Comparison of ENCODE assay signal across 8 mouse cellular contexts in the genomic region with DNA sequence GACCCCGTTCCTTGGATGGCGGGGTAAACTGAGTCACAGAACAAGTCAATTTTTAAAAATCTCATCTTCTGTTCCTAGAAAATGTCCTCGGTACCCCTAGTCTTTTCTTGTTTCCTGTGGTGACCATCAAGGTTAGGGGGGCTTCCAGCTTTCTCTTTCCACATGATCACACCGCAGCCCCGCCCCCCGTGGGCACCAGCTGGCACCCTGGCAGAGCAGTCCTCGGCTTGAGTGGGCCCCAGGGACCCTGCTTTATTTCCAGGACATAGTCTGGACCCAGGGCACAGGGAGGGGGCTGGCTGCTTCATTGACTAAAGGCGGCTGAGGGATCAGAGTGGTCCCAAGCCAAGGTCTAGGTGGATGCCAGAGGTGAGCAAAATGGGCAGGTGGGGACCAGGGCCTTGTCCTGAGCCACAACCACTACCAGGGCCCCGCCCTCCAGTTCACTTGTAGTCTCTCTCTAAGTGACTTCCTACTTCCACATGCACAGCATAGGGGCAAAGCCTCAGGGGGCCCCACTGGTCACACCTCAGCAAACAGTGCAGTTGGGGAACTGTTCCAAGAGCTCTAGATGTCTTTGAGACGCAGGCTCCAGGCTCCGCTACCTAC. TPM values are rescaled to one million over a fixed set of nuclear protein-coding genes. Genes with fewer than 3 reads are reported as not detected.
DNase-seq lines count a peak whose midpoint lies in the region; ATAC-seq lines count a peak whose summit lies in the region.
"Had no signal": no experiment of that assay in that cellular context is flagged by ENCODE, and none has a peak within 500 bp of the region (broad histone marks: within the 10 kb centered on the region; RNA-seq: fewer than 3 reads in every experiment).

No protein-coding gene starts in this region.

- no peaks in the 10 kb centered on the region for H3K36me3 ChIP-seq in lung, embryonic 15.5 days
- no peaks in the 10 kb centered on the region for H3K36me3 ChIP-seq in forebrain, embryonic 10.5 days (replicated peaks)
- no peaks in the 10 kb centered on the region for H3K36me3 ChIP-seq in intestine, embryonic 16.5 days (ENCODE audit: control insufficient read depth, insufficient read depth, low read length)
- no peaks in the 10 kb centered on the region for H3K36me3 ChIP-seq in splenic B cell, adult 2 months (ENCODE audit: control insufficient read depth, insufficient read depth, low read length, poor library complexity, severe bottlenecking)

- 0 out of 2 replicates have a peak, but pooled peaks have one; percentile 9 for ATAC-seq in lung, embryonic 15.5 days (ENCODE audit: borderline replicate concordance, extremely low read depth, low FRiP score, low TSS enrichment)
- ATAC-seq in intestine, embryonic 16.5 days, result peak; percentile 21; the same call in 1 of the 2 replicates

- no peaks in the 10 kb centered on the region for H3K9me3 ChIP-seq in lung, embryonic 15.5 days
- no peaks in the 10 kb centered on the region for H3K9me3 ChIP-seq in forebrain, embryonic 10.5 days
- H3K9me3 ChIP-seq in intestine, embryonic 16.5 days (ENCODE audit: control insufficient read depth, low read length), result no peaks in the 10 kb centered on the region

- DNase-seq in lung, postnatal 14 days, result no peak
- DNase-seq in forebrain, embryonic 10.5 days (ENCODE audit: extremely low spot score, low spot score), result peak; percentile 15
- peak; percentile 70 for DNase-seq in splenic B cell, adult 2 months (ENCODE audit: low read depth, low spot score)
- no peak for DNase-seq in right cerebral cortex, postnatal 36 days (ENCODE audit: low spot score in 2 of 2)
- no peak for DNase-seq in ovary, postnatal 36 days (ENCODE audit: low spot score)

- no peak overlapping the region for H3K9ac ChIP-seq in lung, embryonic 15.5 days
- H3K9ac ChIP-seq in intestine, embryonic 16.5 days (ENCODE audit: low read depth, low read length), result no peak overlapping the region

- H3K27ac ChIP-seq in lung, embryonic 15.5 days, result no peak overlapping the region
- H3K27ac ChIP-seq in forebrain, embryonic 10.5 days, result no peak overlapping the region
- H3K27ac ChIP-seq in intestine, embryonic 16.5 days (ENCODE audit: low read length), result no peak overlapping the region

- 9% methylated on average over 11 of the region's 11 CpGs for WGBS in lung, embryonic 15.5 days
- 5% methylated on average over 11 of the region's 11 CpGs for WGBS in forebrain, embryonic 10.5 days
- WGBS in intestine, embryonic 16.5 days, result 12% methylated on average over 11 of the region's 11 CpGs

- H3K4me3 ChIP-seq in lung, embryonic 15.5 days, result peak overlapping the region; percentile 49
- H3K4me3 ChIP-seq in forebrain, embryonic 10.5 days, result peak overlapping the region; percentile 57
- no peak overlapping the region; the same call in 1 of the 2 replicates for H3K4me3 ChIP-seq in intestine, embryonic 16.5 days (ENCODE audit: low read length)
- H3K4me3 ChIP-seq: erythroblast, embryonic 14.5 days had no signal

- peak overlapping the region; percentile 96 for H3K4me2 ChIP-seq in lung, embryonic 15.5 days
- peak overlapping the region; percentile 99; the same call in 1 of the 2 replicates for H3K4me2 ChIP-seq in intestine, embryonic 16.5 days (ENCODE audit: low read depth, low read length)

- peaks cover 20% of the 10 kb centered on the region for H3K4me1 ChIP-seq in lung, embryonic 15.5 days
- H3K4me1 ChIP-seq in forebrain, embryonic 10.5 days, result peaks cover 39% of the 10 kb centered on the region
- H3K4me1 ChIP-seq in intestine, embryonic 16.5 days (ENCODE audit: control insufficient read depth, insufficient read depth, low read length), result peaks cover 34% of the 10 kb centered on the region

- H3K27me3 ChIP-seq in lung, embryonic 15.5 days, result peaks cover 83% of the 10 kb centered on the region
- peaks cover 99% of the 10 kb centered on the region for H3K27me3 ChIP-seq in forebrain, embryonic 10.5 days (ENCODE audit: poor library complexity, severe bottlenecking)
- H3K27me3 ChIP-seq in intestine, embryonic 16.5 days (replicated peaks; ENCODE audit: control insufficient read depth, insufficient read depth, low read length), result peaks cover 67% of the 10 kb centered on the region
- H3K27me3 ChIP-seq in splenic B cell, adult 2 months (ENCODE audit: control insufficient read depth, insufficient read depth, low read length, poor library complexity, severe bottlenecking), result no peaks in the 10 kb centered on the region

RNA-seq across cellular contexts. Expression of gene Ppp1r1b, which starts 8.4 kb away (rescaled TPM):
- polyA plus RNA-seq in lung, embryonic 15.5 days (2015; fragmentation: Nextera tagmentation; extraction: Ambion mirVana), result 3.5 and 5.5 TPM in 2 replicates
- polyA plus RNA-seq in forebrain, embryonic 10.5 days (2016; fragmentation: Nextera tagmentation; extraction: Ambion mirVana), result 0.23 and 0.41 TPM in 2 replicates
- 91.7 and 92.3 TPM in 2 replicates for polyA plus RNA-seq in intestine, embryonic 16.5 days (2015; fragmentation: Nextera tagmentation; extraction: Ambion mirVana)

RNA-seq across cellular contexts. Expression of gene Neurod2, which starts 10.3 kb away (rescaled TPM):
- polyA plus RNA-seq in lung, embryonic 15.5 days (2015; fragmentation: Nextera tagmentation; extraction: Ambion mirVana), result 0.05 TPM in 1 of 2 replicates, not detected in the other
- polyA plus RNA-seq in forebrain, embryonic 10.5 days (2016; fragmentation: Nextera tagmentation; extraction: Ambion mirVana), result 0.14 TPM in 1 of 2 replicates, not detected in the other
- polyA plus RNA-seq in intestine, embryonic 16.5 days (2015; fragmentation: Nextera tagmentation; extraction: Ambion mirVana), result 0.05 TPM in 1 of 2 replicates, not detected in the other
- polyA plus RNA-seq: erythroblast, embryonic 14.5 days had no signal

RNA-seq across cellular contexts. Expression of gene Stard3, which starts 18.4 kb away (rescaled TPM):
- 45.2 and 52.5 TPM in 2 replicates for polyA plus RNA-seq in lung, embryonic 15.5 days (2015; fragmentation: Nextera tagmentation; extraction: Ambion mirVana)
- 39.8 and 41.0 TPM in 2 replicates for polyA plus RNA-seq in forebrain, embryonic 10.5 days (2016; fragmentation: Nextera tagmentation; extraction: Ambion mirVana)
- 44.8 and 44.9 TPM in 2 replicates for polyA plus RNA-seq in intestine, embryonic 16.5 days (2015; fragmentation: Nextera tagmentation; extraction: Ambion mirVana)

RNA-seq across cellular contexts. Expression of gene Tcap, which starts 43.8 kb away (rescaled TPM):
- 5.1 and 7.5 TPM in 2 replicates for polyA plus RNA-seq in lung, embryonic 15.5 days (2015; fragmentation: Nextera tagmentation; extraction: Ambion mirVana)
- 0.15 TPM in 1 of 2 replicates, not detected in the other for polyA plus RNA-seq in forebrain, embryonic 10.5 days (2016; fragmentation: Nextera tagmentation; extraction: Ambion mirVana)
- polyA plus RNA-seq in intestine, embryonic 16.5 days (2015; fragmentation: Nextera tagmentation; extraction: Ambion mirVana), result 0.28 TPM in 1 of 2 replicates, not detected in the other
- polyA plus RNA-seq: erythroblast, embryonic 14.5 days had no signal

RNA-seq across cellular contexts. Expression of gene Pnmt, which starts 46.5 kb away (rescaled TPM):
- 0.12 TPM in 1 of 2 replicates, not detected in the other for polyA plus RNA-seq in lung, embryonic 15.5 days (2015; fragmentation: Nextera tagmentation; extraction: Ambion mirVana)
- not detected in 2 replicates for polyA plus RNA-seq in forebrain, embryonic 10.5 days (2016; fragmentation: Nextera tagmentation; extraction: Ambion mirVana)
- 0.16 TPM in 1 of 2 replicates, not detected in the other for polyA plus RNA-seq in intestine, embryonic 16.5 days (2015; fragmentation: Nextera tagmentation; extraction: Ambion mirVana)
- polyA plus RNA-seq: erythroblast, embryonic 14.5 days had no signal

Comparison
In these comparisons a context has a peak if more than half of its experiments do, and no peak if none do; other contexts are left out.
1. DNase-seq: peak in forebrain, embryonic 10.5 days (single experiment) and splenic B cell, adult 2 months (single experiment); none in lung, postnatal 14 days (single experiment), right cerebral cortex, postnatal 36 days (0 of 2) and ovary, postnatal 36 days (single experiment).
2. RNA of gene Ppp1r1b, which starts 8.4 kb away (polyA plus RNA-seq): 91.7 to 92.3 TPM in intestine, embryonic 16.5 days; 3.5 to 5.5 TPM in lung, embryonic 15.5 days and 0.23 to 0.41 TPM in forebrain, embryonic 10.5 days; every median in the first group is over 10 times any median in the second.